Mouse (Mus musculus) gastrocnemius, adult 8-10 months (tissue): ENCODE measurements at regions not wholly inside any gene's neighbourhood (a gene's known extent, or its start where the extent isn't known, plus 50 kb on each side); places are given as distances from the start of the nearest gene placed in this dataset.
A peak's percentile ranks its signal among the peaks of the same experiment; 100 is the strongest.
"Not testable (repeated sequence)": the region's sequence is repeated elsewhere in the genome, so short reads cannot be mapped to it uniquely, and the experiment has no call there.

Experiments used
- DNase-seq, 2 experiments: peaks; one replicate each; pipeline ENCODE4 v3.0.0; 2022; ENCODE audit warnings: low spot score in 2 of 2

DNA sequence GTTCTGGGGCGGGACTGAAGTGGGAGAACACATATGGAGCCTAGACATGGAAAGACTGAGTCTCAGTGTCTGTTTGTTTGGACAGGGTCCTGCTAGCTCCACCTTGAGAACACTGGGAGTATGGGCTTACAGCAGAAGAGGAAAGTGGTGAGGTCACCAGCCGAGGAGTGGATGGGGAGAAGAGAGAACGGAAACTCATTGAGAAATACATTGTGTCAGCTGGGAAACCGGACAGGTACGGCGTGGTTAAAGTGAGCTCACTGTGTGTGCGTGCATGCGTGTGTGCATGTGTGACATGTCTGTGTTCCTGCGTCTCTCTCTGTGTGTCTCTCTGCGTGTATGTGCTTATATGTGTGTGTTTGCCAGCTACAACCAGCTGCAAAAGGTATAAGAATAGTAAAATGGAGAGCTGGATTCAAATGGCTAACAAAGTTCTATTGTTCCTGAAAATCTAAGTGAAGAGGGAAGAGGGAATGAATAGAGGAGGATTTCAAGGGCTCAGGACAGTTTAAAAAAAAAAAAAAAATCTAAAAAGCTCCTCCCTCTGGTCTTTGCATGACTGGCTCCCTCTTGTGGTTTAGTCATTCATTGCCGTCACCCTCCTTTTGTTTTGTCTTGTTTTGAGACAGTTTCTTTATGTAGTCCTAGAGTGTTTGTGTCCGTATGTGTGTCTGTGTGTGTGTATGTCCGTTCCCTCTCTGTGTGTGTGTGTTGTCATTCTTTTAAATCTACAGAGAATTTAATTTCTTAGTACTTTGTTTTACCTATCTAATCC lies 52.0 kb upstream of the Ak4 start:
- no peak for DNase-seq

DNA sequence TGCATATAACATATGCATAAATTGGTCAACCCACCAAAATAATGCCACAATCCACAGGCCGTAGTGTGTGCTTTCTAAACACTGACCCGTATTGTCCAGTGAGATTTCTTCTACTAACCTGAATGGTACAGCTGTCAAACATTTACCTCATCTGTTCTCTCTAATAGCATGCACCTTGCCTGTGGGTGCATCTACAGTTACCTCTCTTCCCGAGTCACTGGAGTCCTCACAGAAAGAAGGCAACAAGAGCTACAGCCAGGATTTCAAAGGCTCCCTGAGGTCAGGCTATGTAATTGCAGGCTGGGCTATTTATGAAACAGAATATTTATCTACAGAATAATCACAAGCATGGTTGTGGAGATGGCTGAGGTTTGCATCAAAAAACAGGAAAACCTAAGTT lies 53.8 kb upstream of the Ak4 start:
- no peak for DNase-seq

DNA sequence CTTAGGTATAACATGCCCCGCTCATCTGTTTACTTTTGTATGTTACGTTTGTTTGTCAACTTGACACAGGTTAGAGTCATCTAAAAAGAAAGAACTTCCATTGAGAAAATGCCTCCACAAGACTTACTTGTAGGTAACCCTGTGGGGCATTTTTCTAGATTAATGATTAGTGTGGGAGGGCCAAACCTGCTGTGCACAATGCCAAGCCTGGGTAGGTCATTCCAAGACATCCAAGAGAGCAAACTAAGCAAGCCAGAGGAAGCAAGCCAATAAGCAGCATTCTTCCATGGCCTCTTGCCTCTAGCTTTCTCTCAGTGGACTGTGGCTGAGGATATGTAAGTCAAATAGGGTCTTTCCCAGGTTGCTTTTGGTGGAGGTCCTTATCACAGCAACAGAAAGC lies 54.4 kb upstream of the Ak4 start:
- DNase-seq: no peak

DNA sequence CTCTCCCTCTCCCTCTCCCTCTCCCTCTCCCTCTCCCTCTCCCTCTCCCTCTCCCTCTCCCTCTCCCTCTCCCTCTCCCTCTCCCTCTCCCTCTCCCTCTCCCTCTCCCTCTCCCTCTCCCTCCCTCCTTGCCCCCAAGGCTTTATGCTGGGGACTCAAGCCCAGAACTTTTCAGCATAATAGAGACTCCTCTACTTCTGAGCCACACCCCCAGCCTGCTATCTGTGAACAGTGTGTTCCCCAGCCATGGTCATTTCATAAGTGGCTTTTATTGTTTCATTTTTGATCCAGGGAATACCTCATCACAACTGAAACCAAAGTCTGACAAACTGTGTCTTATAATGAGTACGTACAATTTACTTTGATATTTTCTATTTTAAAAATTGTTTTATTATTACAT lies 55.8 kb upstream of the Ak4 start:
- DNase-seq: not testable (repeated sequence)

DNA sequence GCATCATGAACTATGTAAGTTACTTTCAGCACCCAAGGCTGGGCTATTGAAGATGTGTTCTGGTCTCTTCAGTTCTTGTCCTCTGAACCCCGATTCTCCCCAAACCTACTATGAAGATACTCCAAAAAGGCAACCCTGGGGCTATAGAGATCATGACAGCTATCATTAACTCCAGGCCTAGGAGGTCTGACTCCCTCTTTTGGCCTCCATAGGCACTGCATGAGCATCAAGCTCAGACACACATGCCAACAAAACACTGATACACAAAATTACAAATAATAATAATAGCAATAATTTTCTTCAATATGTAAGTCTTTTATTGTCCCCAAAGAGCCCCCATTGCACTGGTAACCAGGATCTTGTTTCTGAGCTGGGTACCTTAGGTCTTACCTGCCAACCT lies 57.3 kb upstream of the Ak4 start:
- no peak for DNase-seq

DNA sequence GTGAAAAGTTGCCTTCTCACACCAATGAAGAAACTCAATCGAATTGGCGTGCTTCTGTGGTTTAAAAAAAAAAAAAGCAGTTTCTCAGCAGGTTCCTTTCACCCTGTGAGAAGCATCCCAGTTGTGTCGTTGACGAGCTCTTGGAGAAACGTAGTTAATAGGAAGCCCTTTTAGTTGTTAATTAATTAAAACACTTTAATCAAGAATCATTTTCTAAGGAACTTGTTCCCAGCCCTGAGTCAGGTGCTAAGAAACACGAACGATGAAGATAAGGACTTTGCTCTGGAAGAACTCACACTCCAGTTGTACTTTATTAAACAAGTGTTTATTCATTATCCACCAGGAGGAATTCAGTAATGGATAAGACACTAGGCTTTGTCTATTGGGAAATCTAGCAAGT lies 58.8 kb upstream of the Ak4 start:
- no peak for DNase-seq

DNA sequence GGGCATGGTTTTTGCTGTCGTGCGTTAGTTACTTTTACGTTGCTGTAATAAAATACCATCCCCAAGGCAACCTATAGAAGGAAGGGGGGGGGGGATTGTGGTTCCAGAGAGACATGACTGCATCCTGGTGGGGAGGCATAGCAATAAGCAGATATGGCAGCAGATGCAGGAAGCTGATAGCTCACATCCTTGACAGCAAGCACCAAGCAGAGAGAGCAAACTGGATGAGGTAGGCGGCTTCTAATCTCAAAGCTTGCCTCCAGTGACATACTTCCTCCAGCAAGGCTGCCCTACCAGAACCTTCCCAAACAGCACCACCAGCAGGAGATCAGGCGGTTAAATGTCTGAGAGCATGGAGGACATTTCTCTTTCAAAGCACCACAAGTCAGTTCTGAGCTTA lies 60.0 kb upstream of the Ak4 start:
- no peak for DNase-seq

DNA sequence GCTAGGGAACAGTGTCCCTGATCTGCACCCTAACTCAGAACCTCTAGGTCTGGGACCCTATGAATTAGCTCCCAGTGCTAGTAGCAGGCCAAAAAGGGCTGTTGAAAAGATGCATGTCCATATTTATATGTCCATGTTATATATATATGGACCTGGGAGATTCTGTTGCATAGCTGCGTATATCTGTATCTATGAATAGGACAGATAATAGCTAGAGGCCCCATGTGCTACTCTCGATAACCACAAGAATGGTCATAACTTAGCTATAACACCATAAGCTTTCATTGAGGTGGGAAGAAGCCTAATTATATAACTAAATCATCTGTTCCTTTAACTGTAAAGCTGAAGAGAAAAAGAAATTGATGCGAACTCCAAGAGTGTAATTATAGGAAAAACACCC lies 60.6 kb upstream of the Ak4 start:
- DNase-seq: no peak

DNA sequence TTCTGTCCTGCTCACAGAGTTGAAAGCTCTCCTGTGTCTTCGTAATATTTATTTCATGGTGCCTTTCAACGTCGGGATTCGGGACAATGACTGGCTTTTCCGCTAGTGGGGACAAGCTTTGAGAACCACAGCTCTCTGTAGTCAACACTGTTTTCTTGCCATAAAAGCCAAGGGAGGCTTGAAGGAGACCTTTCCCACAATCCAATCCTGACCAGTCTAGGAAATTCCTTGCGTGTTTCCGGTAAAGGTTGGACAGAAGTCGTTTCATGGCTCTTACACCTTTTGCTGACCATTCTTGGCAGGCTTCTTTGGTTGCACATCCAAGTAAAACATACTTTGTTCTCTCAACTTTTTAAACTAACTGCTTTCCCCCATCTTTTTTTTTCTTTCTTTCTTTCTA lies 61.2 kb upstream of the Ak4 start:
- DNase-seq: no peak

DNA sequence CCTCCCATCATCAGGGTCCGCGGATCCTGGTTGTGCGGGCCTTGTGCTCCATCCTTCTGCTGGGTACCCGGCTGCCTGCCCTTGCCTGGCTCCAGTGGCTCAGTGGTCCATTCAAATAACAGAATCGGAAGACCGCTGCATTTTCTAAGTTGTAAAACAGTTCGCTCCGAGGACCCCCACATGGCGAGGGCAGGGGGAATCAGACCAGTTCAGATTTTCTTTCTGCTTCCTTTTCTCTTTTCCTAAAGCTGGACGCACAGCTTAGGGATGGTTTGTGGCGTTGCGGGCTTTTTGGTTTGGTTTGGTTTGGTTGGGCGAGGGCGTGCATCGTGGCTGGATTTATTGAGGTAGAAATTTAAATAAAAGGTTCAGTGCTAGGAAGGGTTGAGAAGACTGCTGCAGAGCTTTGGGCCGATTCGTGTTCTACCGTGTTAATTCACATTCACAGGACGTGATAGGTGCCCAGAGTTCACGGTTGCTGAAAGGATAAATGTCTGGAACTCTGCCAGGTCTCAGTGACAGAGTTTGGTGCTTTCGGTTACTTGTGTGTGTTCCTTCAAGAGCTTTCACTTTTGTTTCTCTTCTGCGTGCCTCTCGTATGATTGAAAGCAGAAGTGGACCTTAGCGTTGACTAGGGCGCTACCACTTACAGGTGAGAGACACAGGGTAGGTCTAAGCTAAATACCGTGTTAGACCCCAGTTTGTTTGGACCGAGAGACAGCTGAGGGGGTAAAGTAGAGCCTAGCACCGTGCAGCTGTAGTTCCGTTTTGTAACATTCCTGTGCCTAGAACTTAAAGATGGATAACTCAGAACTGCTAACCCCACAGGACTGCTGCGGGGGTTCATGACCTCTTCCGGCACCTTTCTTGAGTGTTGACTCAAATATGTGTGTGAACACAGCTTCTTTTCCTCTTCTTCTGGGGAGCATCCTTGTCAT lies 61.9 kb upstream of the Ak4 start:
- peak; percentile 17 to 28 for DNase-seq

DNA sequence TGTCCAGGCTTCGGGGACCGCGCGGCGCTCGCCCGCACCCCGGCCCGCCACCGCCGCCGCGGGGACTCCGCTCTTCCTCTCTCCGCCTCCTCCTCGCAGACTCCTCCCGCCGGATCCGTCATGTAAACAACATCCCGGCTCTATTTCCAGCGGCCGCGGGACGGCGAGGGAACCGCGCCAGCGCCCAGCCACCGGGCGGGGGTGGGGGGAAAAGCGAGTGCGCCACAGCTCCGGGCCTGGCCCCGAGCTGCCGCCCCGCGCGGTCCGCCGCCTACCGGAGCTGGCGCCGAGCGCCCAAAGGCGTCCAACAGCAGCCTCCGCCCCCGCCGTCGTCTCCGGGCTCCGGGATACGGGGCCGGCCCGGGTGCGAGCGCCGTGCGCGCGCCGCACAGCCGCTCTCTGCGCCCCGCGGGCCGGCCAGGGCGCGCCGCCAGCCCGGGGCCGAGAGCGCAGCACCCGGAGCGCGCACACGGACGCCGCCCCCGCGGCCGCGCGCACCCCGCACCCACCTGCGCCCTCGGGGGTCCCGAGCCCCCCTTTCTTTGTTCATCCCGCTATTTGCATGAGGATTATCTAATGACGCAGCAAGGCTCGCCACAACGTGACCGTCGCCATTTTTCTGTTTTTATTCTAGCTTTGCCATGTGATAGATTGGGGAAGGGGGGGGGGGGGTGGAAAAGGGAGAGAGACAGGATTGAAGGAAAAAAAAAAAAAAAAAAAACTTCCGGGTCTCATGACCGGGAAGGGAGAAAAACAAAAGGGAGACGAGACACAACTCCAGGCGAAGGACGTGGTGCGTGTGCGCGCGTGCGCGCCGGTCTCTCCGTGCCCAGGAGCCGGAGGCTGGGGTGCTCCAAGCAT lies 62.8 kb upstream of the Ak4 start:
- peak; percentile 90 to 92 for DNase-seq

DNA sequence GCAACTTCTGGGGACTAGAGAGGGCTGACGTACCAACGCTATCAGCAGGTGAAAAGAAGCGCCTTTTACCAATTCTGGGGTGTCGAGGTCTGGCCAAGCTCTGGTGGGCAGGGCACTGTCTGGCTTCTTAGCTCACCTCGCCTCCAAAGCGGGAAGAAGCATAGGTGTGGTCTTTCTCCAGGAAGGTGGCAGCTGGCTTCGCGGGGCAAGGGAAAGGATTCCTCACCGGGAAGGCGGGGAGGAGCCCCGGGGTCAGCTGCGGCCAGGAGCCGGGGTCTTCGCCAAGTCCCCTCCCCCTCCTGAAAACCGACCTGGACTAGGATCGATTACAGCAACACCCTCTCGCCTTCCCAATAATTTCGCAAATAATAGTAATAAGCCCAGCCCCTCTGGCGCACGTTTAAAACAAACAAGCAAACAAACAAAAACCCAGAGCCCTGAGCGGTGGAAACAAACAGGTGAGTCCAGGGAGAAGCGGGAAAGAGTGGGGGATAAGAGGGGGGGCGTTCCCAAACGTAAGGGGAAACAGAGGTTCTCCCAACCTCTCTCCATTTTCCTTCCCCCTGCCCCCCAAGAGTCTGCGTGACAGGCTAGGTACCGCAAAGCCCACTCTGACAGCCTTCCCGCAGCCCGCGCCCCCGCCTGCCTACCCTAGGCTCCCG lies 63.5 kb upstream of the Ak4 start:
- peak; percentile 85 to 87 for DNase-seq

DNA sequence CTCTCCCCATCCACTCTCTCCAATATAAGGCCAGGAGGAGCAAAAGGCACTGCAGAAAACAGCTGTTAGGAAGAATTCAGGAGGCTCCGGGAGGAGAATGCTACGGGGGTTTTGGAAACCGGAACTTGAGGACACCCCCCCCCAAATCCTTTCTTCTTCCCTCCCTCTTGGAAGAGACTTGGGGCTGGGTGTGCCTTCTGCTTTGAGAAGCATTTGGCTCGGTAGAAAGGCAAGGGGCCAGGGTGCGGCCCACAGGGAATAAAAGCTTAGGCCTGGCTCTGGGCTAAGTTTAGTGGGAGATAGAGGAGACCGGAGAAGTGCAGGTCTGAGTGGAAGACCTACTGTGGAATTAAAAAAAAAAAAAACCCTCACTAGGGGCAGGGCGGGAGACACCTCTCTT lies 64.1 kb upstream of the Ak4 start:
- DNase-seq: peak; percentile 88 to 90

DNA sequence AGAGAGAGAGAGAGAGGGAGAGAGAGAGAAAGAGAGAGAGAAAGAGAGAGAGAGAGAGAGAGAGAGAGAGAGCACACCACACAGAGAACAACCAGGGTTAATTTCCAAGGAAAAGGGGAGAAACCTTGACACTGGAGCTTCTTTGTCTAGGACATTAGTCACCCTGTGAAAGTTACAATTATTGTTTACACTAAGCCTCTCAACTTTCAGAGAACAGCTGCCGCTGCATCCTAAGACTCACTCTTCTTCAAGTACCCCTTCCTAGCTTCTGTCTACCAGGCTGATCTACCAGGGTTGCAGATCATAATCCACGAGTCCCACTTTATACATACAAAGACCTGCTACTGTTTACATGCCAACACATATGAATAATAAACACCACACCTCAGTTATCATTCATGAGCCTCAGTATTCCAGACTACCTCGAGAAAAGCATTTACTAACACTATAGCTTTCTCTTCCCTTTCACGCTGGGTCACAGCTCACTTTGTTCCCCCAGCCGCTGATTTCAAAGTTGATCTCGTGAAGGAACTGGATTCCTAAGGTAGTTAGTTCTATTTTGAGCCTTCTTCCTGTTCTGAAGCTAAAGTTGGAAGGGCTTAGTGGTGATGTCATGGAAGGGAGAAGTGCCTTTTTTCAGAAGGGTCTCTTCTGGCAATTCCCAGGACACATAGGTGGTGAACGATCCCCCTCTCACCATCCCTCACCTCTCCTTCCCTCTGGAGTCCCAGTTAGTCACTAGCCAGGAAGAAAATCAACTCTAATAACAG lies 64.8 kb upstream of the Ak4 start:
- no peak for DNase-seq

DNA sequence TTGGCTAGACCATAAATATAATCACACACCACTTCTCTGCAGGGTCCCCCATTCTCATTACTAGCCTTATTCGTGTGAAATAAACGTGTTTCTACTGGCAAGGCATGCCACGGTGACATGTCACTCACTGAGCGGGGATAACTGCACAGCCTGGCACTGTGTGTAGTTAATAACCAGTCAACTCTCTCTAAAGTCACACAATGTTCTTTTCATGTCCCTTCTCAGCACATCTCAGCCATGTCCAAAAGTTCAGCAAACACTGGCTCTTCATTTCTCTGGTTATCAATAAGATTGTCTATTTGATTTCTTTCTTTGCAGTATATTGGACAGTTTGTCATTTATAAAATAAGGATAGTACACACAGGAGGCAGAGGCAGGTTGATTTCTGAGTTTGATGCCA lies 66.9 kb upstream of the Ak4 start:
- DNase-seq: no peak

DNA sequence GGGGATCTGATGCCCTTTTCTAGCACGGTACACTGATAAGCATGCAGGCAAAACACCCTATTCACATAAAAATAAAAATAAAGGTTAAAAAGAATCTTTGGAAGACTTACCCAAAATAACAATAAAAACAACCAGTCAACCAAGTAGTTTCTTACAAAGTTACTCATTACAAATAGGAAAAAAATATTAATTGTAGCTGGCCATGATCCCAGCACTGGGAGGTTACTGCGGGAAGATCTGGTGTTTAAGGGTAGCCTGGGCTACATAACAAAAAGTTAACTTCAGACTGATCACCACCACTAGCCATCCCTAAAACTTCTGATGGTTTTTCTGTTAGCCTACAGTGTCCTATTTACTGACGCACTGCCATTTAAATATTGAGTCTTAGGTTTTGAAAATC lies 67.4 kb upstream of the Ak4 start:
- no peak for DNase-seq

DNA sequence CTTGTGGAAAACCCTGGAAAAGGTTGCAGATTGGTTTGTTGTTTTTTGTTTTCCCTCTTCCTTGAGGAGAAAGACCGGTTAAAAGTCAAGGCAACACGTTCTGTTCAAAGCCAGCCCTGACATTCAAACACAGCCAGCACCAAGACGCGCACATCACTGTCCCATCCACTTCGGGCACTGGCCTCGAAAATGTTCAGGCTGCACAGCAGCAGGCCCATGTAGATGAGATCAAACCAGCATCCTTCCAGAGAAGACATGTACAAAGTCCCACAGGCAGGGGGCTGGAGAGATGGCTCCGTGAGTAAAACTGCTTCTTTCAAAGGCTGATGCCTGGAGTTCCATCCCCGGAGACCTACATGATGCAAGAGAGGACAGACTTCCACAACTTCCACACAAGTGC lies 68.4 kb upstream of the Ak4 start:
- DNase-seq: no peak

DNA sequence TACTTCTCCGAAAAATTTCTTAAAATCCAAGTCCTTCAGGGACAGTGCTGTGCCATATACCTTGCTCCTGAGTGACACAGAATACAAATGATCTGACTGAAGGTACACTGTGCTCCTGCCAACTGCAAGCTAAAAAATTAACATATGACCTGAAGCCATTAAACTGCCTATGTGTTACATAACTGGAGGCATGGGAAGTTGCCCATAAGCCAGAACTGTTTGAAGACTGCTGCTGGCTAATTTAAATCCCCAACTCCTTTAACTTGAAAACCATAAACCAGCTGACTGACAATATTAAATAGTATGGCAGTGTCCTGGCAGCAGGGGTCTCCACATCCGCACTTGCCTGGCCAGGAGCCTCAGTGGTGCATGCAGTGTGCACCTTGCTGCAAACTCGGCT lies 68.9 kb upstream of the Ak4 start:
- DNase-seq: no peak

DNA sequence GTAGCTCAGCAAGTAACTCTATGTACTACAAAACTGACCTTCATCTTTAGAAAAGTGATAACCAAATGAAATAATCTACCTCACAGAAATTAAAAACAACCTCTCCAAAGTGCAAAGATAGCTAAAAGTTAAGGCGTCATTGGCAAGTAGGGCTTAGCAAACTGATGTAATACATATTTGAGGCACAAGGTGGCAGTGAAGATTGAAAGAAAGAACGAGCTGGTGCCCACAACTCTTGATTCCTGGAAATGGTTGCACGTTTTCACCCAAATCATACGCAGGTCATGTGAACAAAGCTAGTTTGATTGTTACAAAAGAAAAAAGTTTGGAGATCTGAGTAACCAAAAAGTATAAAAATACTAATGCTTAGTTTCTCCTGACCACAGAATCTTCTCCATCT lies 69.7 kb upstream of the Ak4 start:
- no peak for DNase-seq

DNA sequence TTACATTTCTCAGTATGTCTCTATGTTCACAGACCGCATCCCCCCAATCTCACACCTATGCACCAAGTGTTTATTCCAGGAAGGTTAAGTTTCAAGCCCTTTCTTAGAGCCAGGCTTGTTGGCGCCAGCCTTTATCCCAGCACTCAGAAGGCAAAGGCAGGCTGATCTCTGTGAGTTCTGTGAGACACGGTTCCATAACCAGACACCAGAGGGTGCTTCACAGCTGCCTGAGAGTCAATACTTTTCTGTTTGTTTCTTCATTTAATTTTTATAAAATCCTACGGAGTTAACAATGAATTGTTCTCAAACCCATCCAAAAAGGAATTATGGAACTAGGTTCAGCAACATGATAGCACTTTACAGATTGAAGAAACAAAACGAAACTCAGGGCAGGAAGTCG lies 71.8 kb upstream of the Ak4 start:
- DNase-seq: no peak
